ENCODE assay signal across 7 mouse cellular contexts in the genomic region with DNA sequence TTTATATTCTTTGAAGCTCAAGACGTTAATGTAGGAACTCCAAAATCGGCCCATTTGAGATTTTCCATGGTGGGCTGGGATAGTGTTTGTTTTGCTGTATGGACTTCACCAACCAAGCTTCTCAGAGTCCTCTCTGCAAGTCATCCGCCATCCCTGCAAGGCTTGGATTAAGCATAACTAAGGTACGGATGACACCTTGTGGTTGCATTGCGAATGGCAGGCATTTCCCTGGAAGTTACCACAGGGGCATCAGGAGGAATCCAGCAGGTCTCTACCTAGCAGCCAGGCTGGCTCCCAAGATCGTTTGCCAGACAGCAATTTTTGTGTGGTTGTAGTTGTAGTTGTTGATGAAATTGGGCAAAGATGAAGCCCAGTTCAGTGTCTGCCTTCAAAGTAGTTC. TPM values are rescaled to one million over a fixed set of nuclear protein-coding genes. Genes with fewer than 3 reads are reported as not detected.
A peak's percentile ranks its signal among the peaks of the same experiment; 100 is the strongest.
DNase-seq lines count a peak whose midpoint lies in the region; TF ChIP-seq lines count a peak whose summit lies in the region.

No protein-coding gene starts in this region.

- no peak overlapping the region for H3K4me3 ChIP-seq in forebrain, embryonic 10.5 days

- H3K27me3 ChIP-seq in forebrain, embryonic 10.5 days (ENCODE audit: poor library complexity, severe bottlenecking) = peaks cover 54% of the 10 kb centered on the region

- no peaks in the 10 kb centered on the region for H3K36me3 ChIP-seq in forebrain, embryonic 10.5 days (replicated peaks)

- intact Hi-C loops in heart, postnatal 36 days (cut with DNase I) = loop anchor here (1.0 to 5.0 kb wide), 5 partner anchors 92 to 513 kb away; a partner anchor contains a TSS

- H3K27ac ChIP-seq in forebrain, embryonic 10.5 days = no peak overlapping the region

- H3K4me1 ChIP-seq in forebrain, embryonic 10.5 days = peaks cover 20% of the 10 kb centered on the region

- DNase-seq in Muller cell, postnatal 12 days (ENCODE audit: inconsistent ontology term) = peak; percentile 62
- DNase-seq in brain, embryonic 14.5 days (ENCODE audit: low read depth) = peak; percentile 92
- peak; percentile 88 for DNase-seq in forebrain, embryonic 10.5 days (ENCODE audit: extremely low spot score, low spot score)
- peak; percentile 86 to 93 for DNase-seq in heart, postnatal 36 days
- peak; percentile 83 for DNase-seq in layer of hippocampus, adult 9-10 months (ENCODE audit: low spot score)
- peak; percentile 83 for DNase-seq in lung, postnatal 25 days (ENCODE audit: low spot score)
- DNase-seq in right cerebral cortex, postnatal 36 days (ENCODE audit: low spot score in 2 of 2) = peak; percentile 76 to 77

- TF ChIP-seq CTCF in brain, embryonic 14.5 days (IDR thresholded peaks at IDR 0.05; ENCODE audit: borderline replicate concordance, extremely low read depth, insufficient read depth, insufficient read length) = peak; percentile 94

- no peaks in the 10 kb centered on the region for H3K9me3 ChIP-seq in forebrain, embryonic 10.5 days

- TF ChIP-seq POLR2A in brain, embryonic 14.5 days (IDR thresholded peaks at IDR 0.05; ENCODE audit: borderline replicate concordance, extremely low read depth, insufficient read depth, insufficient read length, poor library complexity, severe bottlenecking) = no peak

- WGBS in forebrain, embryonic 10.5 days = 8% methylated on average over 6 of the region's 6 CpGs

RNA-seq across cellular contexts. Expression of a gene that starts 2.0 kb away (rescaled TPM):
- polyA plus RNA-seq in brain, embryonic 14.5 days (2012; rRNA removed) = 1.0 and 1.6 TPM in 2 replicates
- 0.42 and 0.76 TPM in 2 replicates for polyA plus RNA-seq in forebrain, embryonic 10.5 days (2016; fragmentation: Nextera tagmentation; extraction: Ambion mirVana)
- total RNA-seq in heart, postnatal 36 days (2021) = 1 to 10 TPM; 3.2 to 4.0 TPM

RNA-seq across cellular contexts. Expression of a gene that starts 18.1 kb away (rescaled TPM):
- 3.6 and 6.2 TPM in 2 replicates for polyA plus RNA-seq in brain, embryonic 14.5 days (2012; rRNA removed)
- polyA plus RNA-seq in forebrain, embryonic 10.5 days (2016; fragmentation: Nextera tagmentation; extraction: Ambion mirVana) = 8.2 and 8.6 TPM in 2 replicates
- 1 to 10 TPM; 5.5 to 7.0 TPM for total RNA-seq in heart, postnatal 36 days (2021)
